Mouse (Mus musculus) kidney, postnatal 0 days (tissue): ENCODE measurements at regions not wholly inside any gene's neighbourhood (a gene's known extent, or its start where the extent isn't known, plus 50 kb on each side); places are given as distances from the start of the nearest gene placed in this dataset.

Experiments used
- ATAC-seq: fragments of 200-750 bp; cut with Nextera tagmentation; replicated peaks from 2 replicates; pipeline ENCODE4 v1.8.0; 2017; ENCODE audit warnings: low read depth, moderate number of reproducible peaks, moderate TSS enrichment, moderate library complexity; ENCODE audit not compliant: low FRiP score
- DNase-seq: peaks from one replicate; pipeline ENCODE4 v3.0.0-alpha.2; 2016; ENCODE audit warnings: low spot score
- H3K27ac ChIP-seq: fragments of 300-500 bp; sonication (generic); 2 replicates; pipeline ENCODE4 v1.5.1; 2014; ENCODE audit warnings: mild to moderate bottlenecking
- H3K27me3 ChIP-seq: fragments of 300-500 bp; sonication (generic); 2 replicates; pipeline ENCODE4 v1.6.1; 2014; ENCODE audit warnings: low read length, mixed read lengths; ENCODE audit not compliant: insufficient read depth
- H3K36me3 ChIP-seq: fragments of 300-500 bp; sonication (generic); 2 replicates; pipeline ENCODE4 v1.6.1; 2014; ENCODE audit warnings: low read length, mixed read lengths; ENCODE audit not compliant: insufficient read depth
- H3K4me1 ChIP-seq: fragments of 300-500 bp; sonication (generic); replicated peaks from 2 replicates; pipeline ENCODE4 v1.6.1; 2014; ENCODE audit warnings: antibody characterized with exemption, low read length, mixed read lengths; ENCODE audit not compliant: insufficient read depth
- H3K4me2 ChIP-seq: fragments of 300-500 bp; sonication (generic); 2 replicates; pipeline ENCODE4 v1.6.1; 2014; ENCODE audit warnings: mild to moderate bottlenecking, low read length, moderate library complexity, mixed read lengths
- H3K4me3 ChIP-seq: fragments of 300-500 bp; sonication (generic); replicated peaks from 2 replicates; pipeline ENCODE4 v1.5.1; 2014; ENCODE audit warnings: low read depth, low read length
- H3K9ac ChIP-seq: fragments of 300-500 bp; sonication (generic); 2 replicates; pipeline ENCODE4 v1.6.1; 2014; ENCODE audit warnings: low read depth, low read length
- H3K9me3 ChIP-seq: fragments of 300-500 bp; sonication (generic); replicated peaks from 2 replicates; pipeline ENCODE4 v1.6.1; 2016; ENCODE audit warnings: low read length, inconsistent platforms, mixed read lengths
- CTCF ChIP-seq: IDR thresholded peaks from 2 replicates; pipeline ENCODE4 v1.5.1; 2016; ENCODE audit warnings: antibody characterized with exemption, low read depth, mild to moderate bottlenecking, moderate library complexity
- WGBS: fragments of 180-500 bp; shearing (Covaris S2); extraction: QIAGEN DNeasy Blood & Tissue Kit; methylation state at CpG from one replicate; pipeline ENCODE4 v1.1.7; 2014; 5-methylcytosine and 5-hydroxymethylcytosine counted together

GRCm38 (mm10) chr6:3850146-3850545, 85.6 kb upstream of the Calcr start:
- no peak for TF ChIP-seq CTCF

More at GRCm38 (mm10) chr6:3850146-3850545, 85.6 kb upstream of the Calcr start:
- ATAC-seq (no peak), DNase-seq (no peak)
- H3K4me1 ChIP-seq: no peaks in the 10 kb centered on the region
- H3K9me3 ChIP-seq: no peaks in the 10 kb centered on the region
- no peaks in the 10 kb centered on the region for H3K36me3 ChIP-seq
- no peak overlapping the region for H3K4me2 ChIP-seq
- WGBS: 87% methylated on average over 5 of the region's 5 CpGs
- no peak overlapping the region for H3K9ac ChIP-seq
- H3K4me3 ChIP-seq: no peak overlapping the region
- H3K27ac ChIP-seq: no peak overlapping the region
- no peaks in the 10 kb centered on the region for H3K27me3 ChIP-seq
